Mouse (Mus musculus) heart, adult 10 weeks (tissue): ENCODE measurements around the gene Ajuba. TPM values are rescaled to one million over a fixed set of nuclear protein-coding genes. Genes with fewer than 3 reads are reported as not detected.

ENCODE experiments used
- polyA plus RNA-seq: library from polyadenylated mRNA; stranded (reverse); fragments of 350-450 nt; fragmentation: Illumina TruSeq; extraction: RNeasy Lipid Tissue Mini Kit (QIAGEN cat#74804); gene quantifications from one replicate; pipeline ENCODE4 v1.2.3, GENCODE M21; 2014; ENCODE audit warnings: low read depth, low replicate concordance

Ajuba gene
- 6.6 TPM for polyA plus RNA-seq

DNA sequence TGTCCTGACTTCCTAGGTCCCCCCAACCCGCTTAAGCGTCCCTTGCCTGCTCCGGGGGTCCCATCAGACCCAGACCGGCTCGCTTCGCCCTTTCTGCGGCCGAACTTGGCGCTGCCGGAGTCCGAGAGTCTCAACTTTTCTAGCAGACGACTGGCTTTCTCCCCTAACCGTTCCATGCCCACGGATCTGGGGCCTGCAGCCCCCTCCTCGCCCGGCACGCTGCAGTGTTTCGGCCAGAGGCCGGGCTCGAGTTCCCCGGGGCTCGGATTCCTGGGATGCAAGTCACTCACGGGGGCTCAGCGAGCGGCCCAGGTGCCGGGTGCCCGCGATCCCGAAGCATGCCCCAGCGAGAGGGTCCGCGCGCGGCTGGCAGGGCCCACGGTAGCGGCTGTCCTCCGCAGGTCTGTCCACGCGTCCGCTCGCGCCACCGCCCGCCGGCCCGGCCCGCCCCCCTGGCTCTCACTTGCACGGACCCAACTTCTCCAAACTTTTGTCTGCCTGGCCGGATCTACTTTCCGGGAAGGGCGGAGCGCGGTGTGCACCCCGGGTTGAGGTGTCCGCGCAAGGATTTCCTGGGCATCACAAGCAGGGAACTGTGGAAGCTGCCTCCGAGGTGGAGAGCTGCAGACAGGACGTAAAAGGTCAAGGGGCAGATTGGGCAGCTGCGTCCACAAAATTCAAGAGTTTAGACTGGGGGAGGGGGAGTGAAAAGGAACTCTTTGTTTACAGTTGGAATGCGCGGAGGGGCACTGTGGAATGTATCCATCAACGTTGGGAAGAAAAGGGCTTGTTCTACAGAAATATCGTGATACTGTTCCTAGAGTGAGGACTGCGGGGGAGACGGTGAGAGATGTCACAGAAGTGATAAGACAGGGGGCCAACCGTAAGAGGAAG, at the start of gene Ajuba:
TSS of gene Ajuba (minus strand) at position 470 of the 894 bp plus-strand sequence.

GRCm38 (mm10) chr14:54621133-54621532, 43.8 kb upstream of the Ajuba start, which contains the start of gene Psmb11:
TSS of gene Psmb11 (plus strand) at chr14:54621433.

DNA sequence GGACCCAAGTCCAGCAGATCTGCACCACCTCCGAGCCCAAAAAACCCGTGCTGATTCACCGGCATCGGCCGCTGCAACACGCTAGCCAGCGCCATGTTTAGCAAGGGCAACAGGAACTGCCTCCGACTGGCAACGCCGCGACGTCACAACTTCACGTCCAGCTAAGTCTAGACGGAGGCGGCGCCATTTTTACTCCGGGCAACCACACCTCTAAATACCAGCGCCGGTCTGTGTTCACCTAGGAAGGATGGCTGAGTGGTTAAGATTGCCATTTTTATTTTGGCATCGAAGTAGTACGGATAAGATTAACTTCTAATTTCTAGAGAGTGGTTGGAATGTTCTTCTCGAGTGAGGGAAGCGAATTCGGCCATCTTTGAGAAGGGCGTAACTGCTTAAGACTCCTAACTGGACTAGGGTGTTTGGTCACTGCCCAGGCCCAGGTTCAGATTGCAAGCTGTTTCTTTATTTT, 40.6 kb upstream of the Ajuba start, which contains the start of gene Psmb5:
TSS of gene Psmb5 (minus strand) at position 126 of the 469 bp plus-strand sequence.

DNA sequence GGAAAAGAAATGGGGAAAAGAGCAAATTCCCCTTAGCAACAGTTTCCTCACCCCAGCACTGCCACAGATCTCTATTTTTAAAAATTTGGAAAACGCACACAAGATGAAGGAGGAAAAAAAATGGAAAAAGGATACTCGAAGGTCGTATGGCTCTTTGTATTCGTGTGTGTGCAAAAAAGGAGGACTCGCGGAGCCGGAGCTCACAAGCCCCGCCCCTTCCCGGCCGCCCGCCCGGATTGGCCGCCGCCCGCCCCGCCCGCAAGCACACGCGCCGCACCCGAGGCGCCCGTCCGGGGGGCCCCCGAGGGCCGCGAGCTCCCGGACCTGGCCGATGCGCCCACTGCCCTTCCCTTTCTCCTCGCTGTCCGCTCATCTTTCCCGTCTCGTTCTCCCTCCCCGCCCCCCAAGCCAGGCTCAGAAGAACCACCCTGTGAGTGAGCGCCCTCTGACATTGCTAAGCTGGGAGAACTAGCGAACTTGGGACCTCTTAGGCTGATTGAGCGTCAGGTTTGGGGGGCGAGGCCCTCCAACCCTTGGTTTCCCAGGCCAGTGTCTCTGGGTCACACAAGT, 28.5 kb upstream of the Ajuba start, which contains the start of gene 4931414P19Rik:
TSS of gene 4931414P19Rik (minus strand) at position 242 of the 570 bp plus-strand sequence.

GRCm38 (mm10) chr14:54553975-54554769, 23.2 kb downstream of the Ajuba start, which contains the start of gene Haus4:
TSS of gene Haus4 (minus strand) at chr14:54554616.

Other genes with a start within 250 kb of the Ajuba start
- 88.7 TPM for gene Oxa1l, start 216.7 kb downstream of the Ajuba start, polyA plus RNA-seq
- 13.5 TPM for gene Slc7a7, start 159.8 kb downstream of the Ajuba start, polyA plus RNA-seq
- 135 TPM for gene Mrpl52, start 150.6 kb downstream of the Ajuba start, polyA plus RNA-seq
- 17.9 TPM for gene Mmp14, start 145.9 kb downstream of the Ajuba start, polyA plus RNA-seq
- 37.3 TPM for gene Lrp10, start 113.4 kb downstream of the Ajuba start, polyA plus RNA-seq
- not detected for gene Rem2, start 101.5 kb downstream of the Ajuba start, polyA plus RNA-seq
- gene Prmt5, start 60.0 kb downstream of the Ajuba start, polyA plus RNA-seq: 33.3 TPM
- gene Haus4, start 22.9 kb downstream of the Ajuba start, polyA plus RNA-seq: 4.4 TPM
- 4.7 TPM for gene 4931414P19Rik, start 28.4 kb upstream of the Ajuba start, polyA plus RNA-seq
- 173 TPM for gene Psmb5, start 40.5 kb upstream of the Ajuba start, polyA plus RNA-seq
- gene Psmb11, start 43.9 kb upstream of the Ajuba start, polyA plus RNA-seq: not detected
- gene Gm17606, start 63.4 kb upstream of the Ajuba start, polyA plus RNA-seq: not detected
- 0.58 TPM for gene Cdh24, start 63.8 kb upstream of the Ajuba start, polyA plus RNA-seq
- gene 1700123O20Rik, start 108.7 kb upstream of the Ajuba start, polyA plus RNA-seq: 15.0 TPM
- 103 TPM for gene Acin1, start 109.4 kb upstream of the Ajuba start, polyA plus RNA-seq
- gene Gm29776, start 121.3 kb upstream of the Ajuba start, polyA plus RNA-seq: not detected
- not detected for gene Cebpe, start 134.6 kb upstream of the Ajuba start, polyA plus RNA-seq
- 2.3 TPM for gene Slc7a8, start 204.4 kb upstream of the Ajuba start, polyA plus RNA-seq
- gene Rnf212b, start 236.6 kb upstream of the Ajuba start, polyA plus RNA-seq: not detected